Mouse (Mus musculus) fibroblast of lung, adult 2 months (primary cell): ENCODE results near the gene Fcamr.

Experiments used
- DNase-seq: peaks from one replicate; pipeline ENCODE4 v3.0.0-alpha.2; 2011; ENCODE audit warnings: low read depth

The Fcamr gene

DNA sequence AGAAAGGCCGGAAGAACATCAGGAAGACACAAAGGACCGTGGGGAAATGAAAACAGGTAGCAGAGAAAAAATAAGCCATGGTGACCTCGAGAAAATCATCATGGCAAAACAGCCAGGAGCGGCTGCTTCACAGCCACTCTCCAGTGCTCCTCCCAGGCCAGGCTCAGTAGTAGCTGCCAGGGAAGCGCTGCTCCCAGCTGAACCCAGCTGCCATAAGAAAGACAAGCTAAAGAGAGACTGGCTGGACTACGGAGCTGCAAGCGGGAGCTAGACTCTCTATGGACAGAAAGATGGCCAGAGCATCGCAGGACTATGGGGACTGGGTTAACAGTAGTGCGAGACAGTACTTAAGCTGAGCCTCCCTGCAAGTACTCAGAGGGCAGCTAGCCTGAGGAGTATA, 54.1 kb downstream of the Fcamr start:
- DNase-seq = no peak

GRCm38 (mm10) chr1:130855723-130856122, 55.0 kb downstream of the Fcamr start:
- no peak for DNase-seq

- DNase-seq = no peak
Observed at GRCm38 (mm10) chr1:130857456-130857855, 56.8 kb downstream of the Fcamr start.

DNA sequence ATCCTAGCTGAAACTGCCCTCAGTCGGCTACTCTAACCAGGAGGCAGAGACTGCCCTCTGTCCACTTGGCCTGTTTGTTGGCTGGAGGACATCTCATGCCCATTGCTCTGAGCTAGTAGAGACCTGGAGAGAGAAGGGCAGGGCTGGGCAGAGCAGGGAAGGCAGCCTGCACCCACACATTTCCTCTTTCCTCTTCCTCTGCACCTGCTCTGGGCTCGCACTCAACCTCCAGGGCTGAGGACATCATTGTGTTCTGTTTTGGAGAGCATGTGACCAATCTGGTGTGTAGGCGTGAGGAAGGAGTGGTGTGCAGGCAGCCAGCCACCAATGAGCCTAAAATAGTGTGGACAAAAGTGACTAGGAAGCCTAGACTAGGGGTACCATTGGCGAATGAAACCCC, 63.5 kb downstream of the Fcamr start:
- no peak for DNase-seq
